Mouse (Mus musculus): Measurements from ENCODE around the gene Tmem72. TPM values are rescaled to one million over a fixed set of nuclear protein-coding genes. Genes with fewer than 3 reads are reported as not detected.

Tmem72 gene
- polyA plus RNA-seq, 1 experiment from 2014 or later: 1.9 TPM

DNA sequence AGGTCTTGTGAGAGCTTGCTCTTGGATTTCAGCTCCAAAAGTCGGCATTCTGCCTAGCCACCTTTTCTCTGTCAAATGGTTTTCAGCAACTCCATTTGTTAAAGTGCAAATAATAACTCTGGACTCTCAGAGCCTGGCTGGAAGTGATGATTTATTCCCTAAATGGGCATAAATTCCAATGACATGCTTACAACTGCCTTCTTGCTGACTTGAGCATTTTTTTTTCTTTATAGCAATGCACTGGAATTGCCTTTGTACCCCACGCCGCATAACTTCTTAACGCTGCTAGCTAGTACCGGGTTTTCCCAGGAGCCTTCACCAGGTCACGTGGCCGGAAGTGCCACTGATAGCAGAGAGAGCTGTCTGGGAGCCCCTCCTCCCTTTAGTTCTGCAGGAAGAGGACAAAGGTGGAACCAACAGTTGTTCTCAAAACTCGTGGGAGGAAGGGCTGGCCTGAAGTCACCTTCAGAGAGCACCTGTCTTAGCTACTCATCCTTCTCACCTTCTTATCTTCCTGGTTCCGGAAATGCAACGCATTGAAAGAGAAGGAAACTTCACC, 40.3 kb downstream of the Tmem72 start:
- Histone ChIP-seq H3K4me3 (no peak overlapping the region), H3K27me3 (no peaks in the 10 kb centered on the region), H3K27ac (no peak overlapping the region), H3K4me1 (replicated peaks) (peaks cover 28% of the 10 kb centered on the region), H3K4me2 (no peak overlapping the region), H3K9me3 (no peaks in the 10 kb centered on the region), H3K36me3 (no peaks in the 10 kb centered on the region), H3K9ac (no peak overlapping the region)
- no peak for ATAC-seq (ENCODE audit: low FRiP score)
- 78% methylated on average over 10 of the region's 10 CpGs for WGBS

DNA sequence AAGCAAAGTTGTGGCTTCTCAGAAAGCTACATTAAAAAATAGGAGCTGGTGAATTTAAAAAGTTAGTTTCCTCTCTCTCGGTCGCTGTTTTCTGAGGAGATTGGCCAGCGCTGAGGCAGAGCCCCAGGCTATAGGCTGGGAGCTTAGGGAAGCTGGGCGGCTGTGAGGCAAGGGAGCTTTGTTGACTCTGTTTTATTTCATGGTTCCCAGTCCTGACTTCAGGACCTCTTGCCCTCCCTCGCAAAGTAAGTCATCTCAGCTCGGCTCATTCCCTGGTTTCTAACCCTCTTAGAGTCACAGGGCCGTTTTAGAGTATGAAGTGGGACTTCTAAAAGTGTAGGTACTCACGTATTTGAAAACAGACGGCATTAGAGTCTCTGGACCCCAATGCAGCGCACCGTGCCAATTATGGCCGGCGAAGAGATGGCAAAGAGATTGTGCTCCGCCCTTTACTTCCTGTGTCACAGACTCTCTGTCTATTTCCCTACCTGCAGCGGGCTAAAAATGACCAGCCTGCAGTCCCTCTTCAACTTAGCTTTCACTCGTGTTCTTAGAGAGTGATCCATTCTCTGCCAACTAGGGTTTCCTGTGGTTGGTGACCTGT, 42.3 kb downstream of the Tmem72 start:
- Histone ChIP-seq H3K9ac (peak overlapping the region; percentile 72), H3K27me3 (no peaks in the 10 kb centered on the region), H3K4me1 (replicated peaks) (peaks cover 49% of the 10 kb centered on the region), H3K9me3 (no peaks in the 10 kb centered on the region), H3K27ac (peak overlapping the region; percentile 65), H3K4me2 (peak overlapping the region; percentile 87), H3K4me3 (peak overlapping the region; percentile 63), H3K36me3 (no peaks in the 10 kb centered on the region)
- no peak for ATAC-seq (ENCODE audit: low FRiP score)
- WGBS: 26% methylated on average over 16 of the region's 16 CpGs

DNA sequence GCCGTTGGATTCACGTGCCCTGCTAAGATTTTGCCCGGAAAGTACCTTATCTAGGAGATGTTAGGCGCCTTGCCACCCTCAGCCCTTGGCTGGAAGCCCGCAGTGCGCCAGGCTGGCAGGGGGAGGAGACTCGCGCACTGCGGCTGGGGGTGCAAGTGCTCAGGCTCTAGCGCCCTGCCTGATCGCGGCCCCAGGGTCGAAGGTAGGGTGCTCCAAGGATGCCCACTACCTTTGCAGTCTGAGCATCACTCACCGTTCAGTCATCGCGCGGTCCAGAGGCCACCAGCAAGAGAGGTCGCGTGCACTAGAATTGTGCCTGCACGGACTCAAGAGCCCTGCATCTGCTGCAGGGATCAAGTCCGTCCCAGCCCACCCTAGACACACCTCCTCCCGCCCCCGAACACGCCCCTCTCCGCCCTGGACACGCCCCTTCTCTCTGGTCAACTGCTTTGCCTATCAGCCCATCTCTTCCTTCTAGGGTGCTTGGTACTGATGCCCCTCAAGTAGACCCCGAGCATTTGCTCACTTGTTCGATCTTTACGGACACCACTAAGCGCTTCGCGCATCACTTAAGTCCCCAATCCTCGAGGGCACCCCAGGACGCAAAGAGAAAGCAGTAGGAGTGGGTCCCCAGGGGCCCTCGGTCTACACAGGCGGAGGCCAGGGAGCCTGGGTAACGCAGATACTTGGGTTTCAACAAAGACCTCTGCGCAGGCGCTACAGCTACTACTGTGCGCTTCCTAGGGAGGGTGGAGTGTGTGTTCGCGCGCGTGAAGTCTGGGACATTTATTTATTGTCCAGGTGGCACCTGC, 43.0 kb downstream of the Tmem72 start, which contains the start of gene Rassf4:
Gene Rassf4, minus strand, starts transcription at position 482 of the 812 bp plus-strand sequence.
- Histone ChIP-seq H3K9me3 (no peaks in the 10 kb centered on the region), H3K4me1 (replicated peaks) (peaks cover 54% of the 10 kb centered on the region), H3K36me3 (no peaks in the 10 kb centered on the region), H3K27ac (peak within 1 kb of the TSS; percentile 65), H3K9ac (peak within 1 kb of the TSS; percentile 72), H3K4me3 (peak within 1 kb of the TSS; percentile 63), H3K4me2 (peak within 1 kb of the TSS; percentile 87), H3K27me3 (no peaks in the 10 kb centered on the region)
- under 1% methylated on average over 44 of the region's 44 CpGs for WGBS
- peak; percentile 90 for ATAC-seq (ENCODE audit: low FRiP score)

DNA sequence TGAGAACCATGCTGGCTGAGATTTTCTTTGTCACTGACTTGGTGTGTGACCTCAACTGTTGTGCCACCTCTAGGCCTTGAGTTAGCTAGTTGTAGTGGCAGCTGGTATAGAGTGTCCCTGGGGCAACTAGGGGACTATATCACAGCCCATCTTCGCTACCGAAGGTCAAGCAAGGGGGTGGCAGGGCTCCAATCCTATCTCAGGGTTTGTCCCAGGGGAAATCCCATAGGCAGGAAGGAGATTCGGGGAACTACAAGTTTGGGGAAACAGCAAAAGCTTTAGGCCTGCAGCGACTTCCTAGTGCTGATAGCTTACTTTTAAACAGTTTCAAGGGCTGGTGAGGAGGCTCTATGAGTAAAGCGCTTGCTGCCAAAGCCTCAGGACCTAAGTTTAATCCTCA, 44.4 kb downstream of the Tmem72 start:
- WGBS: 49% methylated on average over 5 of the region's 5 CpGs
- ATAC-seq (ENCODE audit: low FRiP score): no peak
- H3K4me3 ChIP-seq: peak overlapping the region; percentile 63
- peak overlapping the region; percentile 87 for H3K4me2 ChIP-seq
- peak overlapping the region; percentile 39 for H3K9ac ChIP-seq
- no peaks in the 10 kb centered on the region for H3K9me3 ChIP-seq
- H3K27me3 ChIP-seq: no peaks in the 10 kb centered on the region
- peaks cover 57% of the 10 kb centered on the region for H3K4me1 ChIP-seq (replicated peaks)
- H3K27ac ChIP-seq: peak overlapping the region; percentile 52
- no peaks in the 10 kb centered on the region for H3K36me3 ChIP-seq

DNA sequence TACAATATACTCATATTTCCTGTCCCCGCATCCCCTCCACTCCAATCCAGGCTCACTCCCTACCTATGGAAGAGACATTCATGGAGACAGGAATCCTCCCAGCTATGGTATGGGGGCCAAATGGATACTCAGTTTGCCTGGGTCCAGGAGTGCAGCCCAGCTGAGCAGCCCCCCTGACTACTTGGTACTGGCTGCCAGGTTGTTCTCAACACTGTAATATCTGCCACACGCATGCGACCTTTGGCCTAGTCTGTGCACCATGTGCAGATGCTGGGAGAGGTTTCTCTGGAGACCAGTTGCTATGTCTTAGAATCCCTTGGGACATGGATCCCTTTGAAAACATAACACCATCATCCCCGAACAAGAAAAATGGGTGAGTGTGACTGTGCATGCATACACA, 44.9 kb downstream of the Tmem72 start:
- Histone ChIP-seq H3K4me3 (no peak overlapping the region; the same call in 1 of the 2 replicates), H3K4me1 (replicated peaks) (peaks cover 61% of the 10 kb centered on the region), H3K27ac (peak overlapping the region; percentile 83; the same call in 1 of the 2 replicates), H3K9ac (no peak overlapping the region), H3K27me3 (no peaks in the 10 kb centered on the region), H3K4me2 (peak overlapping the region; percentile 87), H3K9me3 (no peaks in the 10 kb centered on the region), H3K36me3 (no peaks in the 10 kb centered on the region)
- no peak for ATAC-seq (ENCODE audit: low FRiP score)
- WGBS: 64% methylated on average over 4 of the region's 4 CpGs

DNA sequence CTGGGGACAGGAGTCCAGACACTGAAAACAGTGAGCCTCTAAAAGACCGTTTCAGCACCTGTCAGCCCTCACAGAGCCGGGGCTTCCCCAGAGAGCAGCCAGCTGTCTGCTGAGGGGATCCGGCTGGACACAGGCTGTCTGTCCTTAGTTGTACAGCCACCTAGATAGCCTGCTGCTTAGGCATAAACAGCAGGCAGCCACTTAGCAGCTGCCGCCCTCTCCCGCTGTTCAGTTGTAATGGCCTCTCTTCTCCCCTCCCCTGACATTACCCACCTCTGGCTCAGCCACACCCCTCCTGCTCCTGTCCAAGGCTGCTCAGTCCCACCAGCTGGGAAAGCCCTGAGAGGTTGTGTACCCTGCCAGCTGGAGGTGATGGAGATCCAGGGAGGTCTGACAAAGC, 45.7 kb downstream of the Tmem72 start:
- Histone ChIP-seq H3K9ac (peak overlapping the region; percentile 55), H3K4me1 (replicated peaks) (peaks cover 69% of the 10 kb centered on the region), H3K9me3 (no peaks in the 10 kb centered on the region), H3K27ac (peak overlapping the region; percentile 83), H3K4me3 (peak overlapping the region; percentile 7; the same call in 1 of the 2 replicates), H3K27me3 (no peaks in the 10 kb centered on the region), H3K36me3 (no peaks in the 10 kb centered on the region), H3K4me2 (peak overlapping the region; percentile 87)
- WGBS: 12% methylated on average over 5 of the region's 5 CpGs
- ATAC-seq (ENCODE audit: low FRiP score): peak; percentile 10; the same call in 1 of the 2 replicates

DNA sequence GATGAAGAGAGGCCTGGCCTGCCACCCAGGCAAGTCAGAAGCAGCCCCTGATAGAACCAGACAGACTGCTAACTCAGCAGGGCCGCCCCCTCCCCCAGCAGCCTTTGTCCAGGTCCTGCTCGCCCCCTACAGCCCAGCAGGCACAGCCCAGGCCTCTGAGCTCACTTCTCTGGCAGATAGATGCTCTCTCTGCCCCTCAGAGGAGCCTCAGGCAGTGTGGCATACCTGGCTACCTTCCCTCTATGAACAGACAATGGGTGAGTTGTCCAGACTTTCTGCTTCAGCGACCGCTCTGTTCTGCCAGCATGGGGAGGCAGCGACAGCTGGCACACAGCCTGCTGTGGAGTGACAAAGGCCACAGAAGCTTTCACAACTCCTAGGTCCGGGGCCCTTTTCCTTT, 46.6 kb downstream of the Tmem72 start:
- Histone ChIP-seq H3K9me3 (no peaks in the 10 kb centered on the region), H3K4me3 (no peak overlapping the region), H3K27me3 (no peaks in the 10 kb centered on the region), H3K4me1 (replicated peaks) (peaks cover 69% of the 10 kb centered on the region), H3K27ac (peak overlapping the region; percentile 83), H3K4me2 (peak overlapping the region; percentile 87), H3K36me3 (no peaks in the 10 kb centered on the region), H3K9ac (peak overlapping the region; percentile 55)
- no peak for ATAC-seq (ENCODE audit: low FRiP score)
- WGBS: 11% methylated on average over 6 of the region's 6 CpGs

DNA sequence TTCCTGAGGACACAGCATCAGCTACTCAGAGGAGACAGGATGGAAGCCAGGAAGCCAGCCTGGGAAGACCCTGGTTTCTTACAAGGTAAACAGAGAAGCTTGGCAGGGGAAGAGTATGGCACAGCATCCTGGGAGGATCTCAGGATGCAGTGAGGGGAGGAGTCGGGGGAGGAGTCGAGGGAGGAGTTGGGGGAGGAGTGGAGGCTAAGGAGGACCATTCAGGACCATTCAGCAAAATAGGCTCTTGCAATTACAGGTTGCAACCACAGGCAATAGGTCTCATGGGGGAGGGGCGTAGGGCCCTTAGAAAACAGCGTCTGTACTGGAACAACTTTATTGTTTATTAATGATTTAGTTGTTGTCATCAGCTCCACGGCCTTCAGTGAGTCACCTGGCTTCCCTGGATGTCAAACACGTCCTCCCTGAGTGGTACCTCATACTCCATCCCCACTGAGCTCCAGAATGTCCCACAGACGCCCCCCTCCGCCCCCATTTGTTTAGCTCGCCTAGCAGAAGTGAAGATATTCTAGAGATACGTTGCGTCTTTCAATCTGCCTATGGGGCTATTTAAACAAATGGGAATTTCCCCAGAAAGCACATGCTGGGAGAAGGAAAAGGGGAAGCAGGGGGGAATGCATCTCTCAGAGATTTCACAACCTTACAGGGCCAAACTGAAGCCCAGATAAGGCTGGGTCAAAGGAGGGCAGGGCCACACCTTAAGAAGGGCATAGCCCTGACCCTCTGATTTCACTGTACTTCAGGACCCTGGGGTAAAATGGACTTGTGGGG, 47.8 kb downstream of the Tmem72 start:
- no peak overlapping the region for H3K4me3 ChIP-seq
- ATAC-seq (ENCODE audit: low FRiP score): no peak
- no peak overlapping the region for H3K9ac ChIP-seq
- H3K4me2 ChIP-seq: no peak overlapping the region
- peaks cover 67% of the 10 kb centered on the region for H3K4me1 ChIP-seq (replicated peaks)
- H3K9me3 ChIP-seq: no peaks in the 10 kb centered on the region
- H3K36me3 ChIP-seq: no peaks in the 10 kb centered on the region
- H3K27ac ChIP-seq: peak overlapping the region; percentile 83
- H3K27me3 ChIP-seq: no peaks in the 10 kb centered on the region
- 39% methylated on average over 11 of the region's 11 CpGs for WGBS

DNA sequence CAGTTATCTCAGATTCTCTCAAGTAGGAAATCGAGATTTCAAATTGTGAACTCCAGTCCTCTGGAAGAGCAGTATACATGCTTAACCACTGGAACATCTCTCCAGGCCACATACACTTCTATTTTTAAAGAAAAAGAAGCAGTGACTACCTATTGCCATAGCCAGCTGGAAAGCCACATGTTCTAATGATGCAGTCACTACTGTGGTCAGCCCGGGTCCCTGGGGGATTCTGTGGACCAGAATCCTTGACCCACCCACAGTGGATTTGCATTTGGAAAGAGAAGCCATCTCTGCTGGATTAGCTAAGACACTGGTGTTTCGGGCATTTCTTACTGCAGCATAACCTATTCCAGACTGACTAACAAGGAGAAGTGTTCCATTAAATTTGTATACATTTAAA, 49.3 kb downstream of the Tmem72 start:
- no peak overlapping the region for H3K4me2 ChIP-seq
- H3K27ac ChIP-seq: peak overlapping the region; percentile 69
- H3K4me3 ChIP-seq: no peak overlapping the region
- H3K36me3 ChIP-seq: no peaks in the 10 kb centered on the region
- no peaks in the 10 kb centered on the region for H3K27me3 ChIP-seq
- H3K9me3 ChIP-seq: no peaks in the 10 kb centered on the region
- peaks cover 55% of the 10 kb centered on the region for H3K4me1 ChIP-seq (replicated peaks)
- no peak overlapping the region for H3K9ac ChIP-seq
- ATAC-seq (ENCODE audit: low FRiP score): no peak
- WGBS: 60% methylated on average over 3 of the region's 3 CpGs

DNA sequence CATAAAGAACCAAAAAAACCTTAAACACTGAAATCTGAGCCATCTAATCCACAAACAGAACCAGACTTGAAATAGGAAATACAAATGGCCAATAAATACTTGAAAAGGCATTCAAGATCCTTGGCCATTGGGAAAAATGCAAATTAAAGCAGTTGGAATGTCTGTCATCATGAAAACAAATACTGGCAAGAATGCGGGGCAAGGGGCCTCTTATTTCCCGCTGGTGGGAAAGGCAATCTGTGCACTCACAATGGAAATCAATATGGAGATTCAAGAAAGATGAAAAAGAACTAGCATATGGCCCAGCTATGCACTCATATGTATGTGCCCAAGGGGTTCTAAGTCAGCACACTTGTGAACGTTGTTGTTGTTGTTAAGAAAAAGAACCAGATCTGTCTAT, 49.8 kb downstream of the Tmem72 start:
- ATAC-seq (ENCODE audit: low FRiP score): no peak
- H3K4me3 ChIP-seq: no peak overlapping the region
- H3K27me3 ChIP-seq: no peaks in the 10 kb centered on the region
- 20% methylated on average over 3 of the region's 3 CpGs for WGBS
- H3K9me3 ChIP-seq: no peaks in the 10 kb centered on the region
- H3K36me3 ChIP-seq: no peaks in the 10 kb centered on the region
- H3K27ac ChIP-seq: 0 out of 2 replicates have a peak overlapping the region, but pooled peaks have one; percentile 12
- peaks cover 51% of the 10 kb centered on the region for H3K4me1 ChIP-seq (replicated peaks)
- H3K4me2 ChIP-seq: no peak overlapping the region
- H3K9ac ChIP-seq: no peak overlapping the region

DNA sequence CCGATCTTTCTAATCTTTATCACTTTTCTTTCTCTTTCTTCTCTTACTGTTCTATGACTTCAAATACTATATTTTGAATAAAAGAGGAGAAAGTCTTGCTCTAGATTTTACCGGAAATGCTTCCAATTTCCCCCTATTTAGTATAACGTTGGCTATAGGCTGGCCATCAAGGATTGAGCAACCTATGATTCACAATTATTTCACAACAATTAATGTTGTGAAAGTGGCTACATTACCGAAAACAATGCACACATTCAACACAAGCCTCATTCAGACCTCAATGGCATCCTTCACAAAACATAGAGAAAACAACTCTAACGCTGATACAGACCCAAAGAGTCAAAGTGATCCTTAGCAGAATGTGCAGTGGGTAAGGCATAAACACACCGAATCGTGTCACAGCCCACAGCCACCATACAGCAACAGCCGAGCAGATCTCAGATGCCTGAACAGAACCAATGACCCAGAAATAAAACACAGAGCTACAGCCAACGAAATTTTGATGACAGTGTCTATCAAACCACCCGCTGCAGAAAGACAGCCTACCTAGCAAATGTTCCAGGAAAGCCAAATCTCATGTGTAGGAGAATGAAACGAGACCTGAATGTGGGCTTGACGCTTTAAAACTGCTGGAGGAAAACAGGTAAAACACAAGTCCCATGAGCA, 50.5 kb downstream of the Tmem72 start:
- no peak overlapping the region for H3K4me2 ChIP-seq
- peaks cover 44% of the 10 kb centered on the region for H3K4me1 ChIP-seq (replicated peaks)
- 60% methylated on average over 12 of the region's 12 CpGs for WGBS
- H3K27me3 ChIP-seq: no peaks in the 10 kb centered on the region
- H3K4me3 ChIP-seq: no peak overlapping the region
- no peak for ATAC-seq (ENCODE audit: low FRiP score)
- H3K36me3 ChIP-seq: no peaks in the 10 kb centered on the region
- H3K27ac ChIP-seq: 0 out of 2 replicates have a peak overlapping the region, but pooled peaks have one; percentile 12
- H3K9ac ChIP-seq: no peak overlapping the region
- no peaks in the 10 kb centered on the region for H3K9me3 ChIP-seq

All from hindbrain, embryonic 13.5 days (tissue).